Mouse (Mus musculus) liver, adult 2 months (tissue): Measurements from ENCODE around the gene Gatc.

Experiments
- CTCF ChIP-seq: fragments of 200-500 bp; IDR thresholded peaks from 2 replicates; pipeline ENCODE4 v1.5.1; 2011; ENCODE audit warnings: low read depth, low read length, control low read depth
- POLR2A ChIP-seq: fragments of 200-500 bp; IDR thresholded peaks from 2 replicates; pipeline ENCODE4 v1.6.1; 2011; ENCODE audit warnings: low read length, control low read depth; ENCODE audit not compliant: insufficient read depth; ENCODE audit errors: extremely low read depth

DNA sequence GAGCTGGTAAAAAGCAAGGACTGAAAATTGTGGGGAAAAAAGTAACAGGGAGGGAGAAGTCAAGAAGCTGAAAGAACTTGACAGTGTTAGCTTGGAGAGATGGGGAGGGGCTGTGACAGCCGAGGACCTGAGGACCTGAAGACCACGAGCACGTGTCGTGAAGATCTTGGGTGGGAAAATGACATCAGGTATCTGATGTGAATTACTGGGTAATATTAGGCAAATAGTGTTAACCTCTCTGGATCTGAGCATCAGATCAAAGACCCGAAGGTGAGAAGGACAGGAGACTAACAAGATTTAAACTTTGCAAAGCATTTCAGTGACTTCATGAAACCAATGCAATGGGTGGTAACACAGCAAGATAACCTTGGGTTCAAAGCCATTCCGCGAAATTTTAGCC lies 971 bp downstream of the Gatc start:
- no peak for TF ChIP-seq POLR2A
- TF ChIP-seq CTCF, result no peak
